Mouse (Mus musculus) brown adipose tissue, adult 24 weeks (tissue): Measurements from ENCODE around the gene Rnf150. TPM values are rescaled to one million over a fixed set of nuclear protein-coding genes. Genes with fewer than 3 reads are reported as not detected.

Experiments used
- H3K27ac ChIP-seq: fragments of 200-500 bp; replicated peaks from 2 replicates; pipeline ENCODE4 v1.5.1; 2012; ENCODE audit warnings: low read depth, mild to moderate bottlenecking, low read length
- H3K4me1 ChIP-seq: fragments of 200-500 bp; 2 replicates; pipeline ENCODE4 v1.6.1; 2012; ENCODE audit warnings: low read length, mixed read lengths; ENCODE audit not compliant: control insufficient read depth, insufficient read depth, insufficient read length
- H3K4me3 ChIP-seq: fragments of 200-500 bp; 2 replicates; pipeline ENCODE4 v1.5.1; 2012; ENCODE audit warnings: low read depth, mild to moderate bottlenecking, low read length, moderate library complexity; ENCODE audit not compliant: insufficient read depth
- polyA plus RNA-seq: library from polyadenylated mRNA; stranded (reverse); fragments of >200 nt; gene quantifications from 2 replicates; pipeline ENCODE4 v1.2.4, GENCODE M21; 2012; ENCODE audit not compliant: missing spikeins, insufficient read depth, insufficient read length

Gene Rnf150
- polyA plus RNA-seq, 1 experiment: 15.8 TPM

DNA sequence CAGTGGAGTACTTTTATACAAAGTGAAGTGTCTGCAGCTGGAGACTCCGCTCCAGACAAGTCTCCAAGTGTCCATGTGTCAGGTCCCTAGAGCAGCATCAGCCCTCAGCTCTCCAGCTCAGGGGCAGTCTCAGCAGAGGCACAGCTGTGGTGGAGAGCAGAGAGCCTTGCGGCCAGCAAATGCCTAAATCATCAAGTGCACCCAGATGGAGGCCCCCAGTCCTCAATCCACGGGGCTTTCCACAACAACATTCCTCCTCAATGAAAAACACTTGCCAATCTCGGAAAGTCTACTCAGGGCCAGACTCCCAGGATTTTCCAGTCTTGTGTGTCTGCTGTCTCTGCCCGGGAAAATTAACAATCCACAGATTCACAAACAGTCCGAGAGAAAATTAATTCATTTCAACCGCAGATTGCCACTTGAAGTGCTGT, 186.0 kb downstream of the Rnf150 start:
- H3K4me3 ChIP-seq: no peak overlapping the region
- H3K27ac ChIP-seq: 0 out of 2 replicates have a peak overlapping the region, but pooled peaks have one; percentile 15
- peaks cover 19% of the 10 kb centered on the region for H3K4me1 ChIP-seq

DNA sequence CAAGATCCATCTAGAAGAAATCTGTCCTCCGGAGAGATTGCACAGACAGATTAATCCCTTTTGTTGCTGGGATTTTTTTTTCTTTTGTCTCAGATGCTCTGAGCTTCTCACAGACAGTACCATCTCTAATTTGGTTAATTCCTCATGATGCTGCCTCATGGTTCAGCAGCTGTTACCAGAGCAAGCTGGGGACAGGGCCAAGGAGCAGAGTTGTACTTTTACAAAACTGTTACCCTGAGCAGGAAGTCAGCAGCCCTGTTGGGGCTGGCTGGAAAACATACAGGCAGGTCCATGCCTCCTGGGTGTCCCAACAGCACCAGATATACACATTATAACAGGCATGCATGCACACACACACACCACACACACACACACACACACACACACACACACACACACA, 186.5 kb downstream of the Rnf150 start:
- Histone ChIP-seq H3K4me3 (no peak overlapping the region), H3K27ac (0 out of 2 replicates have a peak overlapping the region, but pooled peaks have one; percentile 15)

DNA sequence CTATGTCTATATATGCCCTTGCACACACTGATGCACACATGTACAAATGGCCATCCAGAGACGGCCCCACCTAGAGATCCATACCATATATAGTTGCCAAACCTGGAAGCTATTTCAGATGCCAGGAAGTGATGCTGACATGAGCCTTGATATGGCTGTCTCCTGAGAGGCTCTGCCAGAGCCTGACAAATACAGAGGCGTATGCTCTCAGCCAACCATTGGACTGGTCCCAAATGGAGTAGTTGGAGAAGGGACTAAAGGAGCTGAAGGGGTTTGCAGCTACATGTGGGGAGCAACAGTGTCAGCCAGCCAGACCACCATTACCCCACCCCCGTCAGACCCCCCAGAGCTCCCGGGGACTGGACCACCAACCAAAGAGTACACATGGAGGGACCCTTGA, 189.7 kb downstream of the Rnf150 start:
- Histone ChIP-seq H3K27ac (no peak overlapping the region), H3K4me1 (peaks cover 7% of the 10 kb centered on the region)

More for the DNA sequence above, 186.5 kb downstream of the Rnf150 start:
- peaks cover 19% of the 10 kb centered on the region for H3K4me1 ChIP-seq

DNA sequence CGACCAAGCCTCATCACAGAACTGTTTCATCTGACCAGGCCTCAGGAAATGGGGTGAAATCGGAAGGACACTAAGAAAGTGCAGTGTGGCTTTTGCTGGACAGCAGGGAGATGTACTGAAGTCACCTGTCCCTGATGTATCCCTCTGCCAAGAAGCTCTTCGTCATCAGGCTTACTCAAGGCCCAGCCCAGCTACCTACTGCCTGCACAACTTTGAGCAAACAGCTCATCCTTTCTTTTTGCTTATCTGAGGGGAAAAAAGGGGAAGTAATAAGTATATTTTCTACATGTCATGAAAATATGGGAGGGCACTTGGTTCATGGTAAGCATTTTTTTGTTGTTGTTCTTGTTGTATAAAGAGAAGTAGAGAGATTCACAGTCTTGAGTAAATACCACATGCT, 191.6 kb downstream of the Rnf150 start:
- H3K4me3 ChIP-seq: no peak overlapping the region
- H3K27ac ChIP-seq: peak overlapping the region; percentile 70
- peaks cover 7% of the 10 kb centered on the region; the same call in 1 of the 2 replicates for H3K4me1 ChIP-seq

More for the DNA sequence above, 189.7 kb downstream of the Rnf150 start:
- H3K4me3 ChIP-seq: no peak overlapping the region

DNA sequence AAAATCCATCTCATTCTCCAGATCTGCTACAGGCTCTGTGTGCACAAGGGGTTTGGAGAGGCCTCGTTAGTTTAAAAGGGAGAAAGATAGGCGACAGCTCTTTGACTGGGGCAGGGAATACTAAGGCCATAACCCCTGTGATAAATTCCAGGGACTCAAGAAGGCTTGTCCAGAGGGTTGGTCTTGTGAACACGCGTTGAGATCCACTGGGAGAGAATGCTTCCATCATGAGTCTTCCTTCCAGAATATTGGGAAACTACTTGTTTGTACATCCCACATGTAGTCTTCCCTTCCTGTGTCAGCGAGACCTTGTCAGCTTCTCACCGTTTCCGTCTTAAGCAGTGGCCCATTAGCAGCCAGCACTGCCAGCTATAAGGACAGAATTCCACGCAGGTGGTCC, 195.8 kb downstream of the Rnf150 start:
- Histone ChIP-seq H3K27ac (peak overlapping the region; percentile 59), H3K4me1 (peaks cover 13% of the 10 kb centered on the region; the same call in 1 of the 2 replicates), H3K4me3 (no peak overlapping the region)

DNA sequence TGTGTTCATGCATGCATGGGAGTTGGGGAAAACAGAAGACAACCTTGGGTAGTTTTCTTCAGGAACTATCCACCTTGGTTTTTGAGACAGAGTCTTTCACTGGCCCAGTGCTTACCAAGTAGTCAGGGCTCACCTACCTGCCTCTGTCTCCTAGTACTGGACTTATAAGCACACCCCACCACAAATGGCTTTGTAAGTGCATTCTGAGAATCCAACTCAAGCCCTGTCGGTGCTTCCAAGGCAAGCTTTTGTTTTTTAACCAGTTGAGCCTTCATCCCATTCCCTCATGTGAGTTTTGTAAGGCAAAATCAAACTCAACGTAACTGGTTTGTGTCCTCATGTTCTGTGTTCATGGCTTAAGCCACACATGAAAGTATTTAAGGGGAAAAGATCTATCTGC, 196.9 kb downstream of the Rnf150 start:
- Histone ChIP-seq H3K27ac (peak overlapping the region; percentile 20), H3K4me3 (no peak overlapping the region), H3K4me1 (peaks cover 15% of the 10 kb centered on the region)

DNA sequence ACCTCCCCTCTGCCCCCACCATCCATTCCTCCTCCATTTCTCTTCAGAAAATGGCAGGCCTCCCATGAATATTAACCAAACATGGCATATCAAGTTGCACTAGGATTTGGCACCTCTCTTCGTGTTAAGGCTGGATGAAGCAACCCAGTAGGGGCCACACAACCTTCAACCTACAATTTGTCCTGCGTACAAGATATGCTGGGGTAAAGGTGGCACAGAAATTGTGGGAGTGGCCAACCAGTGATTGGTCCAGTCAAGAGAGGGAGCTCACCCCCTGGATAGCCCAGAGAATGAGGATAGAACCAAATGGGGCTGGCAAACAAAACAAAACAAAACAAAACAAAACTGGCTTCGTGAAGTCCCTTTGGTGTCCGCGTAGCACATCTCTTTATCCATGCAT, 198.1 kb downstream of the Rnf150 start:
- peak overlapping the region; percentile 44 for H3K27ac ChIP-seq
- peaks cover 18% of the 10 kb centered on the region for H3K4me1 ChIP-seq
- no peak overlapping the region for H3K4me3 ChIP-seq

DNA sequence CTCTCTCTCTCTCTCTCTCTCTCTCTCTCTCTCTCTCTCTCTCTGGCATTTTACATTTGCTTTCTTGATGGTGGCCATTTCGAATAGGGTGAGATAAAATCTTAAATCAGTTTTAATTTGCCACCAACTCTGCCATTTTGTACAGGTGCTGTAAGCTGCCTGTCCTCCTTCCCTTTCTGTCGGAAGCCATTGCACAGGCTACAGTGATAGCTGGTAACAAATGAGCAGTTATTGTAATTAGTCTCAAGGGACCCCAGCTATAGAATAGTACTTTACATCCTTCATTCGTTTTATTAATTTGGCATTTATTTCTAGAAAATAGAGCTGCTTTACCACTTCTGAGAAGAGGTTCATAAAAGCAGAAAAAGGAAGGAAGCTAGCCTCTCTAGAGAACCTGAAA, 198.7 kb downstream of the Rnf150 start:
- peak overlapping the region; percentile 44 for H3K27ac ChIP-seq

DNA sequence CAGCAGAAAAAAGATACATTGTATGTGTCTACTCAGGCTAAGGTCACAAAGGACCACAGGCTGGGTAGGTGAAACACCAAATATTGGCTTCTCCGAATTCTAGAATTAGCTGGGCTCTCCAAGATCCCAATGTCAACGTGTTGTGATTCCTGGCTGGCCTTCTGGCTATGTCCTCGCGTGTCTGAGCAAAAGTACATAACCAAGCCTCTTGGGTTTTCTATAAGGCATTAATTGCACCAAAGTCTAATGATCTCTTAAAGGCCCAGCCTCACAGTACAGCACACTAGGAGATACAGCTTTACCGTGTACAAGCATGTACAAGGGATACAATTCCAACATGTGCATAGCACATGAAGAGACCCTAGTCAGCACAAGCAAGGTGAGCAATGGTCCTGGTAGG, 199.1 kb downstream of the Rnf150 start:
- Histone ChIP-seq H3K4me1 (peaks cover 20% of the 10 kb centered on the region), H3K4me3 (no peak overlapping the region), H3K27ac (peak overlapping the region; percentile 44)

More for the DNA sequence above, 198.7 kb downstream of the Rnf150 start:
- H3K4me3 ChIP-seq: no peak overlapping the region
- H3K4me1 ChIP-seq: peaks cover 20% of the 10 kb centered on the region

DNA sequence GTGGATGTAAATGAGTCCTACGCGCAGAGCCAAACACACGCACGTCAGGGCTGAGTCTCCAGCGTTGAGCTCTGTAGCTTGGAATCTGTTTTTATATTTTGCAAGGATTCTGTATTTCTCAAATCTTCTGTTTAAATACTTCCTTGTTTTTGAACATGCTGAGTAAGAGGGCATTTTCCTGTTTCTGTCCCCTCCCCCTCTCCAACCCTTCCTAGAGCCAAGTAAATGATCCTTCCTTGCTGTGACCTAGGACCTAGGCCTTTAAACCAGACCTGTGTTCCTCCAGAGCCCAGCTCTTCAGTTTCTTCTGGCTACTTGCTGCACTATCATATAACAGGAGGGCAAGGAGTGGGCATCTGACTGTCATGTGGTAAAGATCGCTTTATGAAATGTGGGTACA, 200.9 kb downstream of the Rnf150 start:
- H3K4me3 ChIP-seq: no peak overlapping the region
- H3K27ac ChIP-seq: peak overlapping the region; percentile 90
- H3K4me1 ChIP-seq: peaks cover 20% of the 10 kb centered on the region

DNA sequence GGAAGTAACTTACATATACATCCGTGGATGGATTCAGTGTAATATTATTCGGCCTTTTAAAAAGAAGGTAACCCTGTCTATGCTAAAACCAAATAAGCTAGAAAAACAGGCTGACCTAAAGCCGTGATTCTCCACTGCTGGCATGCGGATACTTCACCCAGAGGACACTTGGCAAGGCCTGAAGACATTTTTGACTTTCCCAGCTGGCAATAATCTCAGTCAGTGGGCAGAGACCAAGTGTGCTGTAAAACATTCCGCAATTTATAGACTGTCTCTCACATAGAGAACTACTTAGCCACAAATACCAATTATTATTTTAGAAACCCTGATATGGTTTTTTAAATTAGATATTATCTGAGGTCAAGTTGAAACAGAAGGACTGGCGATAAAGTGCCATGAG, 202.9 kb downstream of the Rnf150 start:
- Histone ChIP-seq H3K4me3 (no peak overlapping the region), H3K27ac (peak overlapping the region; percentile 86), H3K4me1 (peaks cover 14% of the 10 kb centered on the region)

DNA sequence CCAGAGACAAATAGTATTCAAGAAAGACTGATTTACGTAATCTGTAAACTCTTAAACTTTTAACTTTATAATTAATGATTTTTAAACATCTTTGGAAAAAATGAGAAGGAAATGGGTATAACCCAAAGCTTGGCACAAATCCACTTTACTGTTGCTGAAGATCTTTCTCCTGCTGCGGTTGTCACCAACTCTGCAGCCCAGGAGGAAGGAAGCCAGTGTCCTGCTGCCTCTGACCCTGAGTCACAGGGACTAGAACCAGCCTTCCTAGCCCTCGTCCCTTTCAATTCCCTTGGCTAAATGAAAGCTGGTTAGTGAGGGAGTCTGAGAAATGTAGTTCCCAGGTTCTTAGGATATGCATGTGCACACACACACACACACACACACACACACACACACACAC, 203.7 kb downstream of the Rnf150 start:
- peaks cover 14% of the 10 kb centered on the region for H3K4me1 ChIP-seq
- no peak overlapping the region for H3K4me3 ChIP-seq
- H3K27ac ChIP-seq: peak overlapping the region; percentile 54

DNA sequence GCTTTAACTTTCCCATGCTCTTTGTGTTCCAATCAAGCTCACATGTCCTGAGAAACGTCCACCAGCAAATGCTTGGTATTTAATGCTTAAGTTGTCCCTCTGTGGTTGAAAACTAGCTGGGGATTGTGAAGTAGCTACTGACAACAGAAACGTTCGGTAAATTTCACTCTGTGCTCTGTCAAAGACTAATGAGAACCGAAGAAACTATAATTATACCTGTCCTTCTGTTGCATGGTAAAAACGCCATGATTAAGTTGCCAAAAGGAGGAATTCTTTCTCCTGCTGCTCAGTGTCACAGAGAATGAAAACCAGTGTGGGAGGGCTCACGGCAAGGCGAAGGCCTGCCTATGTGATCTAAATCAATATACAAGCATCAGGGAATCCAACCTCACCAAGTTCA, 204.8 kb downstream of the Rnf150 start:
- Histone ChIP-seq H3K27ac (peak overlapping the region; percentile 11; the same call in 1 of the 2 replicates), H3K4me3 (no peak overlapping the region), H3K4me1 (peaks cover 9% of the 10 kb centered on the region)

DNA sequence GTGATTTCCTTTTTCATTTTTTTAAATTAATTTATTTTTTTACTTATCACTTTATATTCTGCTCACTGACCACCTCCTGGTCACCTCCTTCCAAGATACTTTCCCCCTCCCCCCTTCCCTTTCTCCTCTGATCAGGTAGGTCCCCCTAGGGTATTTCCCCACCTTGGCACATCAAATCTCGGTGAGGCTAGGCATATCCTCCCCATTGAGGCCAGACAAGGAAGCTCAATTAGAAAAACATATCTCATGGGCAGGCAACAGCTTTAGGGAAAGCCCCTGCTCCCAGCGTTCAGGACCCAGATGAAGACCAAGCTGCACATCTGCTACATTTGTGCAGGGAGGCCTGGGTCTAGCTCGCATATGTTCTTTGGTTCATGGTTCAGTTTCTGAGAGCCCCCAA, 211.1 kb downstream of the Rnf150 start:
- H3K4me1 ChIP-seq: peaks cover 4% of the 10 kb centered on the region
- no peak overlapping the region for H3K4me3 ChIP-seq
- no peak overlapping the region for H3K27ac ChIP-seq

DNA sequence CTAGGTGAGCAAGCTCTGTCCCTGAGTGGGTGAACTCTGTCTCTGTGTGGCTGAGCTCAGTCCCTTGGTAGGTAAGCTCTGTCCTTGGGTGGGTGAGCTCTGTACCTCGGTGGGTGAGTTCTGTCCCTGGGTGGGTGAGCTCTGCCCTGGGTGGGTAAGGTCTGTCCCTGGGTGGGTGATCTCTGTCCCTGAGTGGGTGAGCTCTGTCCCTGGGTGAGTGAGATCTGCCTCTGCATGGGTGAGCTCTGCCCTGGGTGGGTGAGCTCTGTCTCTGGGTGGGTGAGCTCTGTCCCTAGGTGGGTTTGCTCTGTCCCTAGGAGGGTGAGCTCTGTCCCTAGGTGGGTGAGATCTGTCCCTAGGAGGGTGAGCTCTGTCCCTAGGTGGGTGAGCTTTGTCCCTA, 213.5 kb downstream of the Rnf150 start:
- no peak overlapping the region for H3K27ac ChIP-seq
- H3K4me3 ChIP-seq: no peak overlapping the region
- H3K4me1 ChIP-seq: peaks cover 4% of the 10 kb centered on the region

DNA sequence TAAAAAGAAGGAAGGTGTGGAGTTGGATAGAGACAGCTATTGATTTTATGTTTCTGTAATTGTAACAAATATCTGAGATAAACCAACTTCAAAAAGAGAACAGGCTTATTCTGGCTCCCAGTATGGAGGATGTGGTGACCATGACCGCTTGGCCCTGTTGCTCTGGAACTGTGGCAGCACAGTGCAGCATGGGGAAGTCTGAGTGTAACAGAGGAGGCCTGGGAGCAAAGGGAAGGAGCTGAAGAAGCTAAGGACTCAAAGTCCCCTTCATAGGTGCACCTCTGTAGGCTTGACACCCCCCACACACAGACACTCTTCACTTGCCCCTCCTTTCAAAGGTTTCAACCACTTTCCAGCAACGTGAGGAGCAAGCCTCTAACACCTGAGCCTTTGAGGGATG, 214.2 kb downstream of the Rnf150 start:
- Histone ChIP-seq H3K27ac (no peak overlapping the region), H3K4me3 (no peak overlapping the region), H3K4me1 (peaks cover 4% of the 10 kb centered on the region)
